Mouse (Mus musculus) embryonic facial prominence, embryonic 13.5 days (tissue): ENCODE measurements at regions not wholly inside any gene's neighbourhood (a gene's known extent, or its start where the extent isn't known, plus 50 kb on each side); places are given as distances from the start of the nearest gene placed in this dataset.

Experiments used
- ATAC-seq: fragments of 200-750 bp; cut with Nextera tagmentation; 2 replicates; pipeline ENCODE4 v1.8.0; 2017; ENCODE audit warnings: low read depth; ENCODE audit not compliant: insufficient number of reproducible peaks, insufficient read depth, low FRiP score, low TSS enrichment
- H3K27ac ChIP-seq: fragments of 300-500 bp; sonication (generic); 2 replicates; pipeline ENCODE4 v1.5.1; 2015; ENCODE audit warnings: moderate library complexity, mild to moderate bottlenecking, inconsistent platforms
- H3K27me3 ChIP-seq: fragments of 300-500 bp; sonication (generic); 2 replicates; pipeline ENCODE4 v1.6.1; 2015; ENCODE audit warnings: mild to moderate bottlenecking, inconsistent platforms
- H3K36me3 ChIP-seq: fragments of 300-500 bp; sonication (generic); 2 replicates; pipeline ENCODE4 v1.6.1; 2015; ENCODE audit warnings: mild to moderate bottlenecking, inconsistent platforms
- H3K4me1 ChIP-seq: fragments of 300-500 bp; sonication (generic); 2 replicates; pipeline ENCODE4 v1.6.1; 2015; ENCODE audit warnings: inconsistent platforms
- H3K4me2 ChIP-seq: fragments of 300-500 bp; sonication (generic); 2 replicates; pipeline ENCODE4 v1.6.1; 2015; ENCODE audit warnings: moderate library complexity, mild to moderate bottlenecking, inconsistent platforms
- H3K4me3 ChIP-seq: fragments of 300-500 bp; sonication (generic); 2 replicates; pipeline ENCODE4 v1.5.1; 2015; ENCODE audit warnings: mild to moderate bottlenecking, inconsistent platforms
- H3K9ac ChIP-seq: fragments of 300-500 bp; sonication (generic); 2 replicates; pipeline ENCODE4 v1.6.1; 2015; ENCODE audit warnings: mild to moderate bottlenecking, inconsistent platforms
- H3K9me3 ChIP-seq: fragments of 300-500 bp; sonication (generic); 2 replicates; pipeline ENCODE4 v1.6.1; 2016; ENCODE audit warnings: inconsistent platforms
- WGBS: fragments of 180-500 bp; shearing (Covaris S2); methylation state at CpG from one replicate; pipeline ENCODE4 v1.1.7; 2015; ENCODE audit warnings: mixed read lengths; 5-methylcytosine and 5-hydroxymethylcytosine counted together

GRCm38 (mm10) chr3:102355352-102355751 lies 114.4 kb upstream of the Ngf start:
- Histone ChIP-seq H3K27ac (no peak overlapping the region), H3K4me1 (peaks cover 14% of the 10 kb centered on the region; the same call in 1 of the 2 replicates), H3K27me3 (0 out of 2 replicates have a peak, but pooled peaks cover 3% of the 10 kb centered on the region), H3K36me3 (no peaks in the 10 kb centered on the region), H3K9me3 (no peaks in the 10 kb centered on the region), H3K9ac (no peak overlapping the region), H3K4me3 (no peak overlapping the region), H3K4me2 (no peak overlapping the region)
- ATAC-seq: no peak
- 86% methylated on average over 2 of the region's 2 CpGs for WGBS

GRCm38 (mm10) chr3:102354771-102355170 lies 114.9 kb upstream of the Ngf start:
- Histone ChIP-seq H3K4me3 (no peak overlapping the region), H3K9me3 (no peaks in the 10 kb centered on the region), H3K27me3 (0 out of 2 replicates have a peak, but pooled peaks cover 3% of the 10 kb centered on the region), H3K4me2 (no peak overlapping the region), H3K36me3 (no peaks in the 10 kb centered on the region), H3K9ac (no peak overlapping the region), H3K4me1 (peaks cover 14% of the 10 kb centered on the region; the same call in 1 of the 2 replicates), H3K27ac (no peak overlapping the region)
- ATAC-seq: no peak
- 75% methylated on average over 2 of the region's 2 CpGs for WGBS

- no peaks in the 10 kb centered on the region for H3K9me3 ChIP-seq
- no peak overlapping the region for H3K27ac ChIP-seq
- 0 out of 2 replicates have a peak, but pooled peaks cover 3% of the 10 kb centered on the region for H3K27me3 ChIP-seq
- 39% methylated on average over 6 of the region's 6 CpGs for WGBS
- no peak for ATAC-seq
- no peak overlapping the region for H3K9ac ChIP-seq
- H3K4me2 ChIP-seq: no peak overlapping the region
- H3K4me1 ChIP-seq: peaks cover 14% of the 10 kb centered on the region; the same call in 1 of the 2 replicates
- H3K36me3 ChIP-seq: no peaks in the 10 kb centered on the region
- no peak overlapping the region for H3K4me3 ChIP-seq
These were observed 116.3 kb upstream of the Ngf start for GRCm38 (mm10) chr3:102353277-102353900.

GRCm38 (mm10) chr3:102346077-102346476 lies 123.6 kb upstream of the Ngf start:
- Histone ChIP-seq H3K4me1 (peaks cover 10% of the 10 kb centered on the region), H3K4me3 (no peak overlapping the region), H3K4me2 (no peak overlapping the region), H3K27ac (no peak overlapping the region), H3K27me3 (no peaks in the 10 kb centered on the region), H3K9me3 (no peaks in the 10 kb centered on the region), H3K36me3 (no peaks in the 10 kb centered on the region), H3K9ac (no peak overlapping the region)
- no peak for ATAC-seq
- 82% methylated on average over 3 of the region's 3 CpGs for WGBS

GRCm38 (mm10) chr3:102345291-102345690 lies 124.4 kb upstream of the Ngf start:
- peaks cover 18% of the 10 kb centered on the region for H3K4me1 ChIP-seq
- no peak overlapping the region for H3K9ac ChIP-seq
- H3K27me3 ChIP-seq: no peaks in the 10 kb centered on the region
- no peaks in the 10 kb centered on the region for H3K9me3 ChIP-seq
- H3K4me3 ChIP-seq: no peak overlapping the region
- ATAC-seq: no peak
- H3K4me2 ChIP-seq: no peak overlapping the region
- H3K27ac ChIP-seq: no peak overlapping the region
- no peaks in the 10 kb centered on the region for H3K36me3 ChIP-seq
- 72% methylated on average over 5 of the region's 5 CpGs for WGBS

GRCm38 (mm10) chr3:102340731-102341130 lies 129.0 kb upstream of the Ngf start:
- H3K9me3 ChIP-seq: no peaks in the 10 kb centered on the region
- no peak for ATAC-seq
- WGBS: 18% methylated on average over 5 of the region's 5 CpGs
- no peaks in the 10 kb centered on the region for H3K27me3 ChIP-seq
- no peak overlapping the region for H3K27ac ChIP-seq
- no peak overlapping the region for H3K4me3 ChIP-seq
- peaks cover 21% of the 10 kb centered on the region for H3K4me1 ChIP-seq
- H3K4me2 ChIP-seq: no peak overlapping the region
- no peaks in the 10 kb centered on the region for H3K36me3 ChIP-seq
- no peak overlapping the region for H3K9ac ChIP-seq

- 74% methylated on average over 8 of the region's 8 CpGs for WGBS
- no peak for ATAC-seq
- Histone ChIP-seq H3K4me3 (no peak overlapping the region), H3K9me3 (no peaks in the 10 kb centered on the region), H3K36me3 (no peaks in the 10 kb centered on the region), H3K27ac (no peak overlapping the region), H3K27me3 (0 out of 2 replicates have a peak, but pooled peaks cover 4% of the 10 kb centered on the region), H3K9ac (no peak overlapping the region), H3K4me1 (peaks cover 22% of the 10 kb centered on the region), H3K4me2 (no peak overlapping the region)
These were observed 131.8 kb upstream of the Ngf start for GRCm38 (mm10) chr3:102337881-102338280.

- no peak overlapping the region for H3K27ac ChIP-seq
- WGBS: 78% methylated on average over 2 of the region's 2 CpGs
These were observed 131.7 kb upstream of the Vangl1 start for GRCm38 (mm10) chr3:102336184-102336583.

GRCm38 (mm10) chr3:102335146-102335545 lies 130.7 kb upstream of the Vangl1 start:
- WGBS: 60% methylated on average over 3 of the region's 3 CpGs
- H3K4me2 ChIP-seq: no peak overlapping the region
- H3K9ac ChIP-seq: no peak overlapping the region
- no peak overlapping the region for H3K4me3 ChIP-seq
- no peak overlapping the region for H3K27ac ChIP-seq
- H3K36me3 ChIP-seq: no peaks in the 10 kb centered on the region
- H3K4me1 ChIP-seq: peaks cover 6% of the 10 kb centered on the region
- no peak for ATAC-seq
- no peaks in the 10 kb centered on the region for H3K9me3 ChIP-seq
- H3K27me3 ChIP-seq: 0 out of 2 replicates have a peak, but pooled peaks cover 4% of the 10 kb centered on the region

More at GRCm38 (mm10) chr3:102336184-102336583, 131.7 kb upstream of the Vangl1 start:
- H3K9me3 ChIP-seq: no peaks in the 10 kb centered on the region
- no peak overlapping the region for H3K9ac ChIP-seq
- H3K36me3 ChIP-seq: no peaks in the 10 kb centered on the region
- H3K4me1 ChIP-seq: peaks cover 16% of the 10 kb centered on the region
- H3K27me3 ChIP-seq: 0 out of 2 replicates have a peak, but pooled peaks cover 4% of the 10 kb centered on the region
- H3K4me3 ChIP-seq: no peak overlapping the region
- H3K4me2 ChIP-seq: no peak overlapping the region
- no peak for ATAC-seq

- no peak for ATAC-seq
- Histone ChIP-seq H3K4me1 (0 out of 2 replicates have a peak, but pooled peaks cover 5% of the 10 kb centered on the region), H3K4me2 (no peak overlapping the region), H3K4me3 (no peak overlapping the region), H3K27me3 (0 out of 2 replicates have a peak, but pooled peaks cover 4% of the 10 kb centered on the region), H3K9ac (no peak overlapping the region), H3K9me3 (no peaks in the 10 kb centered on the region), H3K27ac (no peak overlapping the region), H3K36me3 (no peaks in the 10 kb centered on the region)
- WGBS: 82% methylated on average over 3 of the region's 3 CpGs
These were observed 127.7 kb upstream of the Vangl1 start for GRCm38 (mm10) chr3:102332221-102332620.

GRCm38 (mm10) chr3:102319331-102319730 lies 114.8 kb upstream of the Vangl1 start:
- Histone ChIP-seq H3K36me3 (no peaks in the 10 kb centered on the region), H3K4me1 (no peaks in the 10 kb centered on the region), H3K4me2 (no peak overlapping the region), H3K4me3 (no peak overlapping the region), H3K27ac (no peak overlapping the region), H3K27me3 (no peaks in the 10 kb centered on the region), H3K9me3 (no peaks in the 10 kb centered on the region), H3K9ac (no peak overlapping the region)
- WGBS: 80% methylated on average over 3 of the region's 3 CpGs
- no peak for ATAC-seq

GRCm38 (mm10) chr3:102316151-102316550 lies 111.7 kb upstream of the Vangl1 start:
- Histone ChIP-seq H3K36me3 (no peaks in the 10 kb centered on the region), H3K27me3 (no peaks in the 10 kb centered on the region), H3K4me2 (no peak overlapping the region), H3K9ac (no peak overlapping the region), H3K4me3 (no peak overlapping the region), H3K9me3 (no peaks in the 10 kb centered on the region), H3K4me1 (peaks cover 8% of the 10 kb centered on the region; the same call in 1 of the 2 replicates), H3K27ac (no peak overlapping the region)
- 90% methylated on average over 3 of the region's 3 CpGs for WGBS
- ATAC-seq: no peak
